Mouse (Mus musculus) urinary bladder, postnatal 36 days (tissue): ENCODE measurements around the gene Trp53rkb.
"Not testable (repeated sequence)": the region's sequence is repeated elsewhere in the genome, so short reads cannot be mapped to it uniquely, and the experiment has no call there.

Source experiments
- DNase-seq, 2 experiments: peaks; one replicate each; pipeline ENCODE4 v3.0.0; 2022; ENCODE audit warnings: low spot score in 2 of 2, mixed read lengths in 1 of 2

Gene Trp53rkb

DNA sequence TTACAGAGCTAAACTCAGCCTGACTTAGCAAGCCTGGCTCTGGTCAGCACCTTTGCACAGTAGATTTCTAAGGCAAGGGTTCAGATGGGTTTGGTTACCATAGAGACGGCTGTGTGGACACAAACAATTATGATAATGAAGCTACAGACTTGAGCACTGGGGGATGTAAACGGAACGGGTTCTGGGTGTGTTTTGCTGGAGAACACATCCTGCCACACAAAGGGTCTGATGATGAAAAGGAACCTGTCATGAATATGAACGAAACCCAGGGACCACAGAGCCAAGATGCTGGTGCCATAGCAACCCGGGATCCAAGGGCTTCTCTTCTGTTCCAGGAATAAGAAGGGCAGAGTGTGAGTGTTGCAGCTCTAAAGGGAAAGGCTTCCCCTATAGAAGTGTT lies at the start of gene Trp53rkb:
Gene Trp53rkb (plus strand): TSS at position 177 of the 400 bp plus-strand sequence.
- no peak for DNase-seq

- DNase-seq, result no peak
Measured at GRCm38 (mm10) chr2:166743504-166743903, 48.8 kb upstream of the Trp53rkb start.

- DNase-seq, result no peak
Measured at GRCm38 (mm10) chr2:166744433-166744832, 47.9 kb upstream of the Trp53rkb start.

GRCm38 (mm10) chr2:166745849-166746248 lies 46.5 kb upstream of the Trp53rkb start:
- DNase-seq, result no peak

DNA sequence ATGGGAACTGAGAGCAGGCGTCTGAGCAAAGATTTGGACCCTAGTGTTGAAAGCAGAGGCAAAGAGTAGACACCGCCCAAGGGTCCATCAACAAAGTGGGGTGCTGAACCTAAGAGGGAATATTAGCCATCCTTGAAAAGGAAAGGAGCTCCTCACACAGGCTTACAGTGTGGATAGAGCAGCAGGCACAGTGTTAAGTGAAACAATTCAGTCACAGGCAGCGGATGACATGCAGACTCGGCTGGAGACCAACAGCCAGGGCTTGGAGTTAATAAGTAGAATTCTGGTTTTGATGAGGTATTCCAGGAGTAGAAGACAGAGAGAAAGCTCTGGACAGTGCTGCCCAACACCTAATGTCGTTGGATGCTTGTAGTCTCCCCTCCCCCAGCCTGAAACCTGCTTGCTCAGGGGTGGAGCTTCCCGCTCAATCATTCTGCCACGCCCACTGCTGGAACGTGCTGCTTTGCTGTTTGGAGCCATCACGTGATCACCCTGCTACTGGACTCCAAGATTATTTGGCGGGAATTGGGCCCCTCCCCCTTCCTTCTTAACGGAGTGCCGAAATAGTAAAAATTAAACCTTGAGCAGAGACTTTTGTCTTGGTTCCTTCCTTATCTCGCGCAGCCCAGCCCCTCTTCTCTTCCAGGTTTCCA lies 45.9 kb upstream of the Trp53rkb start:
- not testable (repeated sequence) for DNase-seq

DNA sequence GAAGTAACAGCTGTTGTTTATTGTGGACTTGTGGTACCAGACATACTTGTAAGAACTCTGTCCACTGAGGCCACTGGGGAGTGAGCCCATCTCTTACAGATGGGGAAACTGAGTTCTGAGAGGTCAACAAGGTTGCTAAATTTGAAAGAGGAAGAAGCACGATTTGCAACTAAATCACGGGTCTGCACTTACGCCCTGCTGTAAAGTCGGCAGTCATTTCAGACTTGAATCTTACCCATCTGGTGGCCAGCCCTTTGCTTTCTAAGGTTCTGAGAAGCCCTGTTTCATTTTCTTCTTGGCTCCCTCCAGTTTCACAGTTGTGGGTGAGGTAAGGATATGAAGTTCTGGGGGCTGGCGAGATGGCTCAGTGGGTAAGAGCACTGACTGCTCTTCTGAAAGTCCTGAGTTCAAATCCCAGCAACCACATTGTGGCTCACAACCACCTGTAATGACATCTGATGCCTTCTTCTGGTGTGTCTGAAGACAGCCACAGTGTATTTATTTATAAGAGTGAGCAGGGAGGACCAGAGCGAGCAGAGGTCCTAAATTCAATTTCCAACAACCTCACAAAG lies 41.6 kb upstream of the Trp53rkb start:
- no peak for DNase-seq

GRCm38 (mm10) chr2:166754194-166754593 lies 38.1 kb upstream of the Trp53rkb start:
- DNase-seq, result no peak

- no peak for DNase-seq
Measured at GRCm38 (mm10) chr2:166754760-166755159, 37.6 kb upstream of the Trp53rkb start.

GRCm38 (mm10) chr2:166757969-166758368 lies 34.4 kb upstream of the Trp53rkb start:
- no peak for DNase-seq

GRCm38 (mm10) chr2:166764051-166764450 lies 28.3 kb upstream of the Trp53rkb start:
- DNase-seq, result no peak

- DNase-seq, result no peak
Measured at GRCm38 (mm10) chr2:166767591-166767990, 24.7 kb upstream of the Trp53rkb start.

DNA sequence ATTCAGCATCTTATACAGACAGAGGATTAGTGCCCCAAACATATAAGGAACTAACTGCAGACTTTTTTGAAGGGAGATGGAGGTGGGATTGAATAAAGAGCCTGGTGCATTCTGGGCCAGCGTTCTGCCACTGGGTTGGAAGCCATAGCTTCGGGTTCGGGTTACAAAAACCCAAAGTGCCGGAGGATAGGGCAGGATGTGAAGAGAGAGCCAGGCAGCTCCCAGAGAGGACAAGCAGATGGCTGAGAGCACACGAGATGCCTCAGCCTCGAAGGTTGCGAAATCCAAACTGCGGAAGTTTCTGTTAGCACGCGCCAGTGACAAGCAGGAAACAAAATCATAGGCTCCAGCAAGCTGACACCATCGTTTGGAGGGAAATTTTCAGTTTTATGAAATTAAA lies 20.9 kb upstream of the Trp53rkb start:
- peak; percentile 26 to 53 for DNase-seq

GRCm38 (mm10) chr2:166773587-166773986 lies 18.7 kb upstream of the Trp53rkb start:
- no peak for DNase-seq

DNA sequence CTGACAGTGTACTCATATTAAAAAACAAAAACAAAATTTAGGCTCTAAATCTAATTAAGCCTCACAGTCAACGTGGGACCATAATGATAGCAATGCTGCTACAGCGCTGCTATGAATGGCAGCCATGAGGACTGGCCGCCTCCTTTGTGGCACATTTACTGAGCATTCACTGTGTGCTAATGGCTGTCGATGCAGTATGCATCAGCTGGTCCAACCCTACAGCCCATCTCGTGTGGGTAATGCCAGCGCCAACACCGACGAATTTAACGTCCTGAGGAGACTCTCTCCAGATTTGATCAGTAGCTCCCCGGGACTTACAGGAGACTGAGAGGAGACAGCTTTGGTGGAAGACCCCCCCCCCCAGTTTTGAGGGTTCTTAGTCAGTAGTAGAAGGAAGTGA lies 18.1 kb upstream of the Trp53rkb start:
- DNase-seq, result no peak

DNA sequence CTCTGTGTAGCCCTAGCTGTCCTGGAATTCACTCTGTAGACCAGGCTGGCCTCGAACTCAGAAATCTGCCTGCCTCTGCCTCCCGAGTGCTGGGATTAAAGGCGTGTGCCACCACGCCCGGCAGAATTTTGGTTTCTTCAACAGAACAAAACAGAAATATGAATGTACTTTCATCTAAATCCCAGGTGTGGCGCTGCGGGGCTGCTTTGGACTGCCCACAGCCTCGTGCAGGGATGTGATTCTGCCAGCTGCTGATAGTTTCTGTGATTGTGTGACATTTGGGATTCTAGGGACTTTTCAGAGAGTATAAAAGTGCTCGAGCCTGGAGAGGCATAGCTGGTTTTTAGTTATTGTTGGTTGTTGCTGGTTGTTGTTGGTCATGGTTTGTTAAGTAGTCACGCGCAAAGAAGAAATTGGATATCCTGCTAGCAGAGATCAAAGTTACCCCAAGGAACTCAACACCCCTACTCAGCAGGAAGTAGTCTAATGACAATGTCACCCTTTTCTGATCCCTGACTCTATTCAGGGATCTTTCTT lies 16.9 kb upstream of the Trp53rkb start:
- no peak for DNase-seq

- no peak for DNase-seq
Measured at GRCm38 (mm10) chr2:166776272-166776671, 16.1 kb upstream of the Trp53rkb start.

DNA sequence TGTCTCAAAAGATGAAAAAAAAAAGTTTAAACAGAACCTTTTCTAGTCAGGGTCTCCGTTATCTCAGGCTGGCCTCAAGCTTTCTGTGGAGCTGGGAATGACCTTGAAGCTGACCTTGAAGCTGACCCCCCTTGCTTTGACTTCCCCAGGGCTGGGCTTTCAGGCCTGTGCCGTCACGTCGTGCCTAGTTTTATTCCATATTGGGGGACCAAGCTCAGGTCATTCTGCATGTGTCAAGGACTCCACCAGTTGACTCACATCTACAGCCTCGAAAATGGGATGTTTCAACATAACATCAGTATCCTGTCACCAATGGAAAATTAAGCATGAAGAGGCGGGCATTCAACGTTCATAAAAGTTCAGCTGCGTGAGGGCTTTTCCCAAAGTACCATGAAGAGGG lies 12.4 kb upstream of the Trp53rkb start:
- DNase-seq, result no peak

GRCm38 (mm10) chr2:166780980-166781578 lies 11.3 kb upstream of the Trp53rkb start:
- peak; percentile 61 to 70 for DNase-seq

- no peak for DNase-seq
Measured at GRCm38 (mm10) chr2:166784376-166784775, 8.0 kb upstream of the Trp53rkb start.

- DNase-seq, result peak; percentile 79 to 87
Measured at GRCm38 (mm10) chr2:166786353-166787004, 5.9 kb upstream of the Trp53rkb start.

DNA sequence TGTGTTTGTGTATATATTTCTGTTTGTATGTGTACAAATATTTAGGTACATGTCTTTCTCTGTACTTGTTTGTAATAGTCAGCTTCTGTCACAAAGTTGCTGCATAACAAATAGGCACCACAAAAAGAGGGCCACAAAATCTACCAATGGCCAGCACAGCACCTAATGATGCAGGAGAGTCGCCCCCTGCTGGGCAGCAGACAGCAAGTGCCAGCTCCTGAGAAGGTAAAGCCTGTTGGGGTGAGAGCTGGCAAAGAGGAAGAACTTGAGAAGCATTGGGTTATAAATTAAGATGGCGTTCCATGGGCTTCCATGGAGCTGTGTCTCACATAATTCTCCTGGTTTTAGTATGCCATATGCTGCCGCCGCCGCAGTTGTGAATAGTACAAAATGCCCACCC lies 593 bp upstream of the Trp53rkb start:
- DNase-seq, result no peak

DNA sequence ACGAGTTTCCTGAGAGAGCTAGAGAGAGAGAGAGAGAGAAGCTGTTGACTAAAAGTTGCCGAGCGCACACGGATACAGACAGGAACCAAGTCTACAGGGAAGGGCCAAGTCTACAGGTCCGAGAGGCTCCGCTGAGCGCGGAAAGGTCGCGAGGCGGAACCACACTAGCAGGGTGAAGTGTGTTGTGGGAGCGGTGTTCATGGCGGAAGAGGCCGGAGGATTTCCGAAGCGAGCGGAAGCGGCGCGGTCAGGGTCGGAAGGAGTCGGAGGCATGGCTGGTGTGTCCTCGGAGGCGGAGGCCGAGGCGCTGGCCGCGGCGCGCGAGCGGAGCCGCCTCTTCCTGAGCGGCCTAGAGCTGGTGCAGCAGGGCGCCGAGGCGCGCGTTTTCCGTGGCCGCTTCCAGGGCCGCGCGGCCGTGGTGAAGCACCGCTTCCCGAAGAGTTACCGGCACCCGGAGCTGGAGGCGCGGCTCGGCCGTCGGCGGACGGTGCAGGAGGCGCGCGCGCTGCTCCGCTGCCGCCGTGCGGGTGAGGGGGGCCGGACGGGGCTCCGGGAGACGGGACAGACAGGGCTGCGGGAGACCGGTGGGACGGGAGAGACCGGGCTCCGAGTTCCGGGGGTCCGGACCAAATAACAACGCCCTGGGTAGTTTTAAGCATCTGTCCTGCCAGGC lies 1.3 kb downstream of the Trp53rkb start:
- DNase-seq, result peak; percentile 78 to 87
